Mouse (Mus musculus) G1E-ER4 (cell line): ENCODE results near the gene AI661453. TPM values are rescaled to one million over a fixed set of nuclear protein-coding genes. Genes with fewer than 3 reads are reported as not detected.

ENCODE experiments used
- GATA1 ChIP-seq: IDR thresholded peaks from one replicate; pipeline ENCODE4 v1.8.0; 2012; ENCODE audit warnings: low read length, inconsistent platforms
- polyA plus RNA-seq: library from polyadenylated mRNA; stranded (reverse); fragments of >175 nt; gene quantifications from 2 replicates; pipeline ENCODE4 v1.2.3, GENCODE M21; 2012

Gene AI661453
- polyA plus RNA-seq, 1 experiment = 0.01 TPM

DNA sequence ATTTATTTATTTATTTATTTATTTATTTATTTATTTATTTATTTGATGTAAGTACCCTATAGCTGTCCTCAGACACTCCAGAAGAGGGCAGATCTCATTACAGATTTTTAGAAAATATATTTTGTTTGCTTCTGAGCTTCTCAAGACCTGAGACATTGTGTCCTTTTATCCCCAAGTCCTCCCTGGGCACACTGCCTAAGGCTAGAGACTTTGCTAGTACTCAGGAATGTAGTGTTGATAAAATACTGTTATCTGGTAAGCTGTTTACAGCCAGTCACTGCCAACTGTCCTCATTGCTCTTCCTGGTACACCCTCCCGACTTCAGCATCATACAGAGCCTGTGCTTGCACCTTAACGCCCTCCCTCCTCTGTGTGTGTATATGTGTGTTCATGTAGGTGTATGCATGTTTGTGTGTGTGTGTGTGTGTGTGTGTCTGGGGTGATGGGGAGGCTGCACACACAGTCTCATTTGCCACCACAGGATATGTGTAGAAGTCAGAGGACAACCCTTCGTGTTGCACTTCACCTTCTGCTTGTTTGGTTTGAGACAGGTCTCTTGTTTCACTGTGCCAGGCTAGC, 23.0 kb downstream of the AI661453 start:
- no peak for TF ChIP-seq GATA1

DNA sequence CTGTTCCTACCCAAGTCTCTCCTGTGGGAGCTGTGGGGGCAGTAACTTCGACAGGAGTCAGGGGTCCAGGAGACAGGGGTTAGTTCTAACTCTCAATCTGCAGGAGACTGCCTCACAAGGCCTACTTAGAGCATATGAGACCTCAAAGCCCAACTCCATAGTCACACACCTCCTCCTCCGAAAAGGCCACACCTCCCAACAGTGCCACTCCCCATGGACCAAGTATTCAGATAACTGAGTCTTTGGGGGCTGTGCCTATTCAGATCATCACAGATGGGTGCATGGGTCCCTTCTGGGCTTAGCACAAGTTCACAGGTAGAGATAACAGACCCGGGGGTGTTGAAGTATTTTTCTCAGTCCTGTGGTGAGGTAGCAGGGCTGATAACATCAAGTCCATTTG, 25.3 kb downstream of the AI661453 start:
- TF ChIP-seq GATA1 = no peak

DNA sequence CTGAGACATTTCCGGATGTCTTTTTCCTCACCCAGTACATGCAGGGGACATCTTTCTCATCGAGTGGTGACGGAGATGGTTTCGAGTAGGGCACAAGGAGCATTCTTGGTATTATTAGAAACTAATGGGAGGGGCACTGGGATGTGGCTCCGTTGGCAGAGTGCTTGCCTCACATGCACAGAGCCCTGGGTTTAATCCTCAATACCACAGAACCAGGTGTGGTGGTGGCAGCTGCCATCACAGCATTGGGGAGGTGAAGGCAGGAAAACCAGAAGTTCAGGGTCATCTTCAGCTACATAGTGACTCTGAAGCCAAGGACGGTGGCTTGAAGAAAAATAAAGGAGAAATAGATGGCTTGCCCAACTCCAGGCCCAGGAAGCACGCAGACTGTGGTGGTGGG, 25.8 kb downstream of the AI661453 start:
- no peak for TF ChIP-seq GATA1

DNA sequence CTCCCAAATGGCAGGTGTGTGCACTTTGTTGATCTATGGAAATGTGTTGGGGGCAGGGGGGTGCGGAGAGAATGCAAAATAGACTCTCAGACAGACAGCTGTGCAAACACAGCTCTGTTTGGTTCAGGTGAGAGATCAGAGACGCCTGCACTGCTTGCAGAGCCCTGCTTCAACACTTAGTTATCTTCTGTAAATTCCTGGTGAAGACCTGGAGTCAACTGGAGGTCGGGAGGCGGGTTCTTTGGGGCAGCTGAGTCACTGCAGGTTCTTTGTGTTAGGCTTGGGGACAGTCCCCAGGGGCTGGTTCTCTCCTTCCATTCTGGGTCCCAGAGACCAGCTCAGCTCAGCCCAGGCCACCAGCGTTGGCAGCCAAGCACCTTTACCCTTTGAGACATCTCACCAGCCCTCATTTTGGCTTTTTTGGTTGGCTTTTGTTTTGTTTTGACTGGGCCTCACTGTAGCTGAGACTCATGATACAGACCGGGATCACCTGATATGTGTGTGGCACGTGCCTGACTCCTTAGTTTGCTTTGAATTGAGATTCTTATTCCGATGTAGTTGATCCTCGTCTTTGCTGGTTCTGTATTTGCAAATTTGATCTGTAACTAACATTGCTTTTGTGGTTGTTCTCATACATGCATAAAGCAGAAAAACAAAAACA, 26.4 kb downstream of the AI661453 start:
- no peak for TF ChIP-seq GATA1

DNA sequence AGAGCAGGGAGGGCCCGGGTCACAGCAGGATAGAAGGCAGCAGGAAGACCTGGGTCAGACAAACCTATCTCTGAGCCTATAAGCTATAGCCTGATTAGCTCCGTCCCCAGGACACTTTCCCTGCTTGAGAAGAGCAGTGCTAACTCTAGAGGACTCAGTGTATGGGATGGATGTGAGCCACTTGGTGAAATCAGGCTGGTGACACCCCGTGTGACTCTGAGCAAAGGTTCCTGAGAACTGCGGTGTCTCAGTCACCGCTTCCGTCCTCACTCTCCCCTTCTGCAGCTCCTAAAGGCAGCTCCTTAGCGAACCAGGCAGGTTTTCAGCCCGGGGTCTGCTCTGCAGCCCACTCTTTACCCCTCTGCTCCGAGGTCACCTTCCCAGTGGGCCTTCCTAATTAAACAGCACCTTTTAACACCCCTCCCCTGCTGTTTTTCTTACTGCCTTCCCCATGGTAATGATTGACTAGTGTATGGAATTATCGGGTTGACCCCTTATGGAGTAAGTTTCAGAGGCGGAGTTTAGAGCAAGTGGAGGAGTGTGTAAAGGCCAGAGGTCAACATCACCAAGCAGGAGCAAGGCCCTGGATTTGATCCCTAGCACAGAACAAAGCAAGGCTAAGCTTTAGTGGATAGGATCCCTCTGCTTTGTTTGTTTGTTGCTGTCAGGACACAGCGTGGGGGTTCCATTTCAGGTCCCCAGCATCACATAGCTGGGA, 28.0 kb downstream of the AI661453 start:
- TF ChIP-seq GATA1 = no peak

DNA sequence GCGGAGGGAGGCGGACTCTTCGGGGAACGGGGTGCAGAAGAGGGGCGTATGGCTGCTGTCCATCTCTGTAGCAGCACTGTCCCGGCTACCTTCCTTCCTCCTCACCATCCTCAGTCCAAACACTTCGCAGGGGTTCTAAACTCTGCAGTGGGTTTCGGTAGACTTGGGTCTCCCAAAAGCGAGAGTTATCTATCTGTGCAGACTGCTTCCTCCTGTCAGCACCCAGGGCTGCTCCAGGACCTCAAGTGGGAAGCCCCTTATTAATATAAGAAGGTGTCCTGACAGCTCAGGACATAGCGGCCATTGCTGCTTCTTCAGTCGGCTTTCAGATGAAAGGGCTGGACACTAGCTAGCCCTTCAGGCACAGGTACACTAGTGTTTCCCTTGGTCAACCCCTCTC, 28.6 kb downstream of the AI661453 start:
- no peak for TF ChIP-seq GATA1

DNA sequence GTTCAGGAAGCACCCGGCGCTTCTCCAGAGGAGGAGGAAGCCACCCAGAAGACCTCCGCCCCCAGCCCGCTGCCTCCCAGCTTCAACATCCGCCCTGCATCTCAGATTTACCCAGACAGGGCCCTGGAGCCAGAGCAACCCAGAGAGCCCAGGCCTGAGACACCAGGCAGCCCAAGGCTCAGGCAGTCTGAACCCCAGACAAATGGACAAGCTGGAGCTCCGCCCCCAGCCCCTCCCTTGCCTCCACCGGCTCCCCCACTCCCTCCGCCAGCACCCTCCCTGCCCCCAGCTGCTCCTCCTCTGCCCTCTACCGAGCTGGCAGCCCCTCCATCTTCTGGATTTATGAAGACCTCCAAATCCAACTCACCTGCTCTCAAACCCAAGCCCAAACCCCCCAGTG, 29.9 kb downstream of the AI661453 start:
- TF ChIP-seq GATA1 = no peak

DNA sequence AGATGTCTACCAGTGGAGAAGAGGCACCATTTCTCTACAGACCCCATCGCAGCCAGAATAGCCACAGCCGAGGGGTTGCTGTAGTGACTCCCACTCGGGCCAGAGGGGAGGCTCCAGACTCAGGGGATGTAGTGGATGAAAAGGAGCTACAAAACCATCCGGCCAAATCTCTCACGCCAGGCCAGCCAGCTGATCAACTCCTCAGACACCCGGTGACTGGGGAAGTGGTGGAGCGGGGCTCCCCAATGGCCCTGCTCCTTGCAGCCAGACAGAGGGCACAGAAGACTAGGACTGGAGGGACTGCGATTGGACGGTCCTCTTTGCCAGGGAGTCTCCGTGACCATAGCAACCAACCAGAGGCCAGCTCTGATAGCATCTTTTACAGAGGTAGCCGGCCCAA, 31.2 kb downstream of the AI661453 start:
- no peak for TF ChIP-seq GATA1

DNA sequence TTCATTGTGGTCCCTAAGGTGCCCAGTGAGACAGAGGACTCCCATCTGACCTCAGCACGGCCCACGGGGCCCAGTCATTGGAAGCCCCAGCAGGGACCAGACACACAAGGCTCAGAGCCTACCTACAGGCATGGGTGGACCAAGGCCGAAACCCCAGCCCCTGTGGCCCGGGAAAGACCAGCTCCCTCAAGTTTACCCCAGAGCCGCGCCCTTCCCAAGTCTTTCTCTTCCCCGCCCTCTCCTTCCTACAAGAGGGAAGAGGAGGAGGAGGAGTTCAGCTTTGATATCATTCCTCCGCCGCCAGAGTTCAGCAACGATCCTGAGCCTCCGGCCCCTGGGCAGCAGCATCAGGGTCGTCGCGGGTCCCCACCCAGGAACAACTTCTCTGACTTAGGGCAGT, 31.6 kb downstream of the AI661453 start:
- no peak for TF ChIP-seq GATA1

DNA sequence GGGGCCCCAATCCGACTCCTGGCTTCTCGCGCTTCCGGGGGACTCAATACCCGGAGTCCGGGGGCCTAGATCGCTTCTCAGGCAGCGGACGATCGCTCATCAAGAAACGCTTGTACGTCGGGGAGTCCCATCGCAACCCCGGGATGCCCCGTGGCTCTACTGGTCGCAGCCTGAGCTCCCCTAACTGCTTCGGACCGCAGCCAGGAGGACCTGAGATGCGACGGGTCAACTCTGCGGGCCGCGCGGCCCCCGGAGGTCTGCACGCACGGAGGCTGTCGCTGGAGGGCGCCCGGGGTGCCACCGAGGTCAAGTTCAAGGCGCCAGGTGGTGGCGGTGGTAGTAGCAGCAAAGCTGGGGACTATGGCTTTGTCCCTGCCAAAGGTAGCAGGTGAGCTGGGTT, 32.1 kb downstream of the AI661453 start:
- no peak for TF ChIP-seq GATA1

DNA sequence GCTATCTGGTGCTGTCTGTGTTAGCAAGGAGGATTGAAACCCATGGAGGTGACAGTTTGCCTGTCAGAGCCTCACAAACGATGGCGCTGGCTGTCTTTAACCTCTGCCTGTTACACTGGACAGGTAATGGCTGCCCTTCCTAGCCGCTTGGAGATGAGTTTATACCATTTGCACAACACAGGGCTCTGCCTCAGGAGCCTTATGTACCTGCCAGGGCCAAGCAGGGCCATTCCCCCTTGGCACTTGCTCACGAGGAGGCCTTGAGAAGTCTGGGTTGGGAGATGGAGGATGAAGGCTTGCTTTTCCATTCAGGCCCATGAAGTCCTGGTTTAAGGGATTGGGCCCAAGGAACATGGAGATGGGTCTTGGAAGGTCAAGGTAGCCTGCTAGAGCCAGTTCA, 33.2 kb downstream of the AI661453 start:
- no peak for TF ChIP-seq GATA1

DNA sequence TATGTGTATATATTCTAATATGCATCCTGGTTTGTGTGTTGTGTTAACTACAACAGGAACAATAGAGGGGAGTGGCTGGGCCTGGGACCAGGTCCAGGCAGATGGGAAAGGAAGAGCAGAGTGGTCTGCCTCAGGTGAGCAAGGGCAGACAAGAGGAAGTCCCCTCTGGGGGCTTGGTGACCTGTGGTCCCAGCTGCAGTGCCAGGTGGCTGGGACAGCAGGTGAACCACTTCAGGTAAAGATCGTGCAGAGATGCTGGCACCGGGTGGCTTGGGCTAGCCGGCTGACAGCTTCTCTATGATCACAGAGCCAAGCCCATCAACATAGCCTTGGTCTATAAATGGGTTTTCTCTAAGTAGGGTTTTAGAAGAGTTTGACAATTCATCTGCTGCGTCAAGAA, 33.7 kb downstream of the AI661453 start:
- TF ChIP-seq GATA1 = no peak

DNA sequence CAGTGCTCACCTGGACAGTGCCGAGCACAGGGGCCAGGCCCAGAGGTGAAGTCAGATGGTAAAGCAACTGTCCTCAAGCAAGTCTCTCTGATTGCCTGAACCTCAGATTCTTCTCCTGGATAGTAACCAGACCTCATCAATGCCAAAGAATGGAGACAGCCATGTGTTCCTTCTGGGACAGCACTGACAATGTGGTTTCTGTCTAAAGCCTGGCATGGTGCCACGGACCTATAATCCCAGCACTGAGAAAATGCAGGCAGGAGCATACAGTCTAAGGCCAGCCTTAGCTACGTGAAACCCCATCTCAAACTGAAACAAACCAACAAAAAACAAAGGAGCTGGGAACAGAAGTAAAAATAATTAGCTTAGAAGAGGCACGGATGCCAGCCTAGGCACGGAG, 34.3 kb downstream of the AI661453 start:
- no peak for TF ChIP-seq GATA1

DNA sequence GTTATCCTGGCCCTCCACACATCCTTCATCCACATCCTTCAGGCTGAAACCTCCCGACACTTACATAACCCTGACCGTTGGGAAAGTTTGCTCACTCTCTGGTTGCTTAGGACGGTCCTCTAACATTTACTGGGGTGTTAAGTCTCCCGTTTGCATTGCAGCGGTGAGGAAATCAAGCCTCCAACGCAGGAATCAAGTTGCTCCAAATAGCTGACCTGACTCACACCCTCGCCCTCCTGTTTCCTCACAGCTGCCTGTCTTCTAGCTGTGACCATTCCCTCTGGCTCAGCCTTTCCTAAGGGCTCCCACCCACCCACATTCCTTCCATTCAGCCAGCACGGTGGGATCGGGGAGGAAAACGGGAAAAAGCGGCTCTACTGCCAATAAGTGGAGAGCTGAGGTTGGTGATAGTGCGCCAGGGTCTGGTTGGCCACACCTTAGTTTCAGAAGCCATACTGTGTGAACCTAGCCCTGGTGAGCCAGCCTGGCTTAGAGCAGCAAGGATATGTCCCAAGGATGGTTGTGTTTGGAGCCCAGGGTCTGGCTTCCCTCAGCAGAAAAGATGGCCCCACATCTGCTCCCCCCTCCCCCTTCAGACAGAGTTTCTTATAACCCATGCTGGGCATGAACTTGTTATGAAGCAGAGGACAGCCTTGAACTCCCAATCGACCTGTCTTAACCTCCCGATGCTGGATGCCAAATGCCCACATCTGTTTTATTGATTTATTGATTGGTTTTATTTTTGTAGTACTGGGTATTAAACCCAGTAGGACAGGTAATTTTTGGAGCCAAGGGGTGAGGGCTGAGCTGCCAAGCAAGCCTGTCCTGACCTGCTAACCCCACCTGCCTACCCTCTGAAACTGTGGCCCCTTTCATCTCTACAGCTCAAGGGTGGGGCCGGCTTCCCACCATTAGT, 36.3 kb downstream of the AI661453 start:
- no peak for TF ChIP-seq GATA1

DNA sequence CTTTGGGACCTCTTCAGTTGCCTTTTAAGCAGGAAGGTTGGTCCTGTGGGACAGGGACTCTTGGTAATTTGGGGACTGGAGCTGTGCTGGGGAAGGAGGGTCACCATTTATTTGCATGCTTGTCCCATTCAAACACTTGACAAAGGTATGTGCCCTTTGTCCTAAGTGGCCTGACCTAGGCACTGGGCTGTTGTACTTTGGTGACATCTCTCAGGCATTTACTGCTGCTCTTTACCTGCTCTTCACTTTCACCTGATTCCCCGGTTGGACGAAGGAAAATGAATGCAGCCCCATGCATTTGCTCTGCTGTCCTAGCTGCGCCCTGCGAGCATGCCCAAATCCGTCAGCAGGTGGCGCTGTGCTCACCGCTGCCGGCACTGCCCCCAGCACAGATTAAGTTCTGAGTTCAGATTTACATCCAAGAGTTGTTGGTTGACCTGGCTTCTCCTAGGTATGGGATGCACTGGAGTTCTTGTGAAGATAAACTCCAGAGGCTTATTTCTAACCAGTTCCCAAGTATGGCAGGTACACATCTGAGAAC, 37.1 kb downstream of the AI661453 start:
- TF ChIP-seq GATA1 = no peak

DNA sequence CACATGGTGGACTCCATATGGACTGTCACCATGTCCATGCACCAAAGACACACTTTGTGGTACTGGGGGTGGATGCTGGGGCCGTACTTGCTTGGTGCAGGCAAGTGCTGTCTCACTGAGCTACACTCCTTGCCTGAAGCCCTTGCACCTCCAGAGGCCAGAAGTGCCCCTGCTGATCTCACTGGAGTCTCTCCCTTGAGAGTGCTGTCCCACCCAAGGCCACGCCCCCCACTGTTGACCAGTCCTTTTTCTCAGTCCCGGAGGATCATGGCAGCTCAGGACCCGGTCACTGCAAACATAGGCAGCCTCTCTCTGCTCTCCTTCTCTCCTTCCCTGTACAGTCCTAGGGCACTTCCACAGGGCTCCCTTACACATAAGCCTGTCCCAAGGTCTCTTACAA, 37.8 kb downstream of the AI661453 start:
- TF ChIP-seq GATA1 = no peak
